Mouse (Mus musculus) kidney, postnatal 36 days (tissue): ENCODE results near the gene Grifin.

Source experiments
- DNase-seq, 2 experiments: peaks; one replicate each; pipeline ENCODE4 v3.0.0; 2021 to 2022; ENCODE audit warnings: mixed read lengths in 2 of 2

Grifin gene

DNA sequence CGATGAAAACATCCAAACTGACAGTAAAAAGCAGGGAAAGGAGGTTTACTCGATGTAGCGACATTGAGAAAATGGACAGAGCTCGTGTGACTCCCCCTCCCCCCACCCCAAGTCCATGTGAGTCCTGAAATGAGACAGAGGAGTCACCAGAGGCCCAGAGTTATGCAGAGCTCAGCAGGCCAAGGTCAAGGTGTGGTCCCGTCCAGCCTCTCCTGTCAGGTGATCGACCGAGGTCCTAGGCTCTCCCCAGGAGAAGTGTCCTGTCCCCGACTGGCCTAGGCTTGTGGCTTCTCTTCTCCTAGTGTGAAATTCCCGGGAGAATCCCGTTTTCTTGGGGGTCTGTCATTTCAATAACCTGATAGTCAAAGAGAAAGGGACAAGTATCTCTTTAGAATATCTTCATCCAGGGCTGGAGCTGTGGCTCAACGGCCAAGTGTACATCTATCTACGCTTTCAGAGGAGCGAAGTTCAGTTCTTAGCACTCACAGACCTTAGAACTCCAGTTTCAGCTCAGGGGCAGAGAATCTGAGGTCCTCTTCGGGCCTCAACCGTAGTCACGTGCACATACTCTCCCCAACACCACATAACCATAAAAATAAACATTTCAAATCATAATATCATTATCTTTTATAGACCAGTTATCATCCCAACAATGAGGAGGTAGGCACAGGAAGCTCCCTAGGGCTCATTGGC, 24.4 kb upstream of the Grifin start:
- no peak for DNase-seq

DNA sequence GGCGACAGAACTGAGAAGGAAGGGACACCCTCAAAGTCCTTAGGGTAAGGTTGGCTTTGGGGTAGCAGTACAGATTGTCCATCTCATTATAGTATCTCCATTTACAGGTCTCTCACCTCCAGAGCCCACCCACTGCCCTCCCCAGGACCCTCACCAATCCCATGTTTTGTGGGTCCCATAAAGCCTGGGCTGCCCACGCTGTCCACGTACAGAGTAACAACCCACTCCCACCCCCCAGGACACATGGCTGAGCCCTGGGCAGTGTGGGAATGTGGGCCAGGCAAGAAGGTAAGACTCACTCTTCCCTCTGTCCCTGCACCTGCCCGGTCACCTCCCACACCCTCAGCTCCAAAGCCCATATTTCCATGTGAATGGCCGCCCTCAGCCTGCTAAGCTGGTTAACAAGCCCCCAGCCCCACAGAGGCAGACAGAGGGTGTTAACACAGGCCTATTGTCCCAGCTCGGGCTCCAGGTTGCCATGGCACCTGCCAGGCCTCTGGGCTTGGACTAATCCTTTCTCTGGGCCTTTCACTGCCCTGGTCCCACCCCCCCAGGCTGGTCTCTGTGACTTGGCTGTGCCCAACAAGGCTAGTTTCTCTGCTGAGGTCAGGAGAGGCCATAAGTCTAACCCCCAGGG, 19.0 kb upstream of the Grifin start:
- no peak for DNase-seq

DNA sequence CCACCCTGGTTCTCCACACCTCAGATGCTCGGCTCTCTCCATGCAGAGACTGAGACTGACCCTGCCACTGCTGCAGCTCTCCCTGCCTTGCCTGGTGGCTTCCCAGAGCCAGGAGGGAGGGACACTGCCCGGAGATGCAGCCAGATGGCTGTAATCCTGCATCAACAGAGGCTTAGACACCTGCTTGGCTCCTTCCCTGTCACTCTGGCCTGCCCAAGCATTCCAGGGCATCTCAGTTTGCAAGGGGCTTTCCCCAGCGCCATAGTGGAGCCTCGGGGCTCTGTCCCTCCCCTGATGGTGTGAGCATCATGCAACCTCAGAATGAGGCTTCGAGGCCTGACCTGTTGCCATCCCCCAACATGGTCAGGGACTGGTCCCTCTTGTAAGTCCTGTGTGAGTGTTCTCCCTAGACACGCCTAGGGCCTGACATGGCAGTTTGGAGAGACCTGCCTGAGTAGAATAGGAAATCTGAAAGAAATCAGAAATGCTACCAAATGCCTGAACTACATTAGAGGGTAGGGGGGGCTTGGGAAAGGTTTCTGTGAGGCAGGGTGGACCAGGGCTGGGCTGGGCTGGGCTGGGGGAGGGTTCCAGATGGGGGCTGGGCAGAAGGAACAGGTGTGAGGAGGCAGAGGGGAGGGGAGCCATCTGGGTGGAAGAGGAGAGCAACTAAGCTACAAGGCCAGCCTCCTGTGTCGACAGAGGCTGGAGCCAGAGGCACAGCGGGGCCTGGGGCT, 18.3 kb upstream of the Grifin start:
- DNase-seq: no peak

DNA sequence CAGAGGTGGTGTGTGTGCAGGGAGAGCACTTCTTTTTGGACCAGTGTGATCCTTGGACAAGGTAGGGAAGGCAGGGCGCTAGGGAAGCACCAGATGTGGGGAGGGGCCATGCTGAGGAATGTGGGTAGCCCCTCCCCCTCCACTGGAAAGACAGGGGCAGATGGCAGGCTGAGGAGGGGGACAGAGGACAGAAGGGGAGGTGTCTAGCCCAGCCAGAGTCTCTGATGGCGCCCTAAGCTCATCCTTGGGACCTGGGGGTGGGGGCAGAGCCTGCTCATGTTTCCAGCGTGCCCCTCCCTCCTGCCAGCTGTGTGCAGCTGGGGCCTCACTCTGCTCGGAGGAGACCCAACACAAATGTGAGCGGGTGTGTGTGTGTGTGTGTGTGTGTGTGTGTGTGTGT, 16.7 kb upstream of the Grifin start:
- DNase-seq: no peak

DNA sequence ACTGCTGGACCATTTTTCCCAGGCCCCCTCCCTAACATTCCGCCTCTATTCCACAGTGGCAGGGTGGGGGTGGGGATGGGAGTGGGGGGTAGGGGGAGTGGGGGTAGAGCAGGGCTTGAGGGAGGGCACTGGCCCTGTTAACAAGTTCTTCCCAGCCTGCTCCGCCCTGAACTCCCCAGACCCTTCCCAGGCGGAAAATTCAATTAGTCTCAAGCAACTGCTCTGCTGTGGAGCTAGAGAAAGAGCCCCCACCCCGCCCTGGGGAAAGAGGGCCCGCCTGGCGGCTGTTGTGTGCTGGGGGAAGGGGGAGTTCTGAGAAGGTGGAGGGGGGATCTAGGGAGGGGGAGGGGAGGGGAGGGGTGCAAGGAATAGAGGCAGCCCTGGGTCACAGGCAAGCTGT, 14.9 kb upstream of the Grifin start:
- DNase-seq: no peak

DNA sequence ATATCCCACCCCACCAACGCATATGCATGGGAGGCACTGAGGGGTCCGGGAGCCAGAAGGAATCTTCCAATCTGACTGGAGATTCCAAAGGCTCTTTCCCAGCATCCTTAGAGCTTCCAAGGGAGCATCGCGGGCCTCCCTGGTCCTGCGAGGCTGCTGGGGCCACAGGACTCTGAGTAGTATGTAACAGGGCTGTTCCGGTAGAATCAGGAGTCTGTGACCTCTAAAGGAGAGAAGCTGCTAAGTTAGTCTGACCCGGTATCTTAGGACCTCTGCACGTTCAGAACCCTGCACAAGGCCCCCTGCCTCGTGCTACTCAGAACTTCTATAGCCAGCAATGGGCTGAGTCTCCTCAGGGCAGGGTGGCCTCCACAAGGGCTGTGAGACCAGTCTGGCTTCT, 14.3 kb upstream of the Grifin start:
- DNase-seq: no peak

DNA sequence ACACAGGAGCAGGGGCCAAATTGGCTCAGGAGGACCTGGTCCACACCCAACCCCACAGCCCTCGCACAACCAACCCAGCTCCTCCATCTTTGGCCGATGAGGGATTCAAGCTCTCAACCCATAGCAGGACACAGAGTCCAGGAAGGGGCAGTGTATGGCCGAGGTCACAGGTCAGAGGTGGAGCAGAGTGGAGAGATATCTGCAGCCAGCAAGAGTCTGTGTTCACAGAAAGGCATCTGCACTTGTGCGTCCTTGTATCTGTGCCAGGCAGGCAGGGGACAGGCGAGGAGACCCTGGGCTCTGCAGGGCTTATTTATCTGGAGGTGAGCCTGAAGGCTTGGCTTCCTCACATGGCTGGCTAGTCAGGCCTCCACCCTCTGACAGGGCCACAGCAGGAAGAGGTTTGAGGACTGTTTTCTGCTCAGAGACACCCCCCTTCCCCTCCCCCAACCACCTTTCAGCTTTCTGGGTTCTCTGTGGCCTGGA, 10.6 kb upstream of the Grifin start:
- DNase-seq: peak; percentile 65 to 74

DNA sequence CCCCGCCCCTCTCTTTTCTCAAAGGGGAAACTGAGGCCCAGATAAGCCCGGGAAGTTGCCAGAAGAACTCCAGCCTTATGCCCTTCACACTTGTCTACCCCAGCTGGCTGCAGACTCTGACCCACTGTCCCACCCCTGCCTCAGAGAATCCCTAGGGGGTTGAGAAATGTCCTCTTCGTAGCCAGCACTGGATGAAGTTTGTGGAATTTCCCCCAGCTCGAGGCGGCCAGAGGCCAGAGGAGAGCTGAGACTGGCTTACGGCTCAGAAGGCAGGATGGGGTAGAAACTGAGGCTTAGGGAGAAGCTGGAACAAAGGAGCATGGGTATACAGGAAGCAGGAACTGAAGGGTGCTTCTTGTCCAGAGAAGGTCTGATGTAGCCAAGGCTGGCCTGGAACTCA, 7.7 kb upstream of the Grifin start:
- DNase-seq: peak; percentile 51 to 62

DNA sequence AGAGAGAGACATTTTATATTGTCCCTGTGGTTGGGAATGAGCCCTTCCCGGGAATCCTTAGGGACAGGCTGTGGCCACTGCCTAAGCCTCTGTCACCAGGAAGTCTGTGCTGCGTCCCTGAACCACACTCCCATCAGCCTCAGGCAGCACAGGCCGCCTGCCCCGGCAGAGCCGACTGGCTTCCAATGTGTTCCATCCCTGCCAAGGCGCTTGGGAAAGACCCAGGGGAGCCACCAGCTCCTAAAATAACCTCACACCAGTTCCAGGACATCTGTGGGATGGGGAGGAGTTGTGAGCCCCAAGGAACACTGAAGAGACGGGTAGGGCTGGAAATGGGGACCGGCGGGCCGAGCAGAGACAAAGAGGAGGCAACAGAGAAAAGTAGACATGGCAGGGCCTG, 6.8 kb upstream of the Grifin start:
- DNase-seq: peak; percentile 61 to 67

DNA sequence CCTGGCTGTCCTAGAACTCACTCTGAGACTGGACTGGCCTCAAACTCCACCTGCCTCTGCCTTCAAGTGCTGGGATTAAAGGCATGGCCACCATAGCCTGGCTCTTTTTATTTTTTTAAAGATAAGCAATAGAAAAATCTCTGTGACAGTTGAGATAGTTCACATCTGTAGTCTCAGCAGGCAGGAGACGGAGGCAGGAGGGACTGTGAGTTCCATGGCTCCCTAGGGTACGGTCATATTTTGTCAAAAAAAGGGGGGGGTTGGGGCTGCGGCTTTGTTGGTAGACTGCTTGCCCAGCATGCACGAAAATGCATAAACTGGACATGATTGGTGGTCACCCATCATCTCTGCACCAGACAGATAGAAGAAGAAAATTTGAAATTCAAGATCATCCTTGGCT, 6.3 kb upstream of the Grifin start:
- no peak for DNase-seq

DNA sequence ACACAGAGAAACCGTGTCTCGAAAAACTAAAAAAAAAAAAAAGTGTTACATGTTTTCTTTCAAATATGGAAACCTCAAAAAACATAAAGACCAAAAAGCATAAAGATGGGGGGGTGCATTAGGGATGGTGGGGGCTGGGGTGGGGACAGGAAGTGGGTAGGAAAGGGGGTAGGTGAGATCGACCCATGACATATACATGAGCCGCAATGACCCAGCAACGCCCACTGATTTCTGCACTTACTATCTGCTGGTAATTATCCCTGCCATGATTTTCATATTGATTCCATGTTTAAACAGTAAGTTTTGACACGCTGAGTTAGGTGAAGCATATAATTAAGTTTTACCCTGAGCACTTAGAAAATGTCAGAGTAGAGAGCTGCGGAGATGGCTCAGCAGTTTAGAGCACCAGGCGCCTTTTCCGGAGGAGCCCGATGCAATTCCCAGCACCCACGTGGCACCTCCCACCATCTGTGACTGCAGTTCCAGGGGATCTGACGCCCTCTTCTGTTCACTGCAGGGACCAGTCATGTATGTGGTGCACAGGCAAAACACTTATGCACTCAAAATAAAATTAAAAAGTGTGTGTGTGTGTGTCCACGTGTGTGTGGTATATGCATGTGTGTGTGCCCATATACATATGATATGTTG, 5.5 kb upstream of the Grifin start:
- DNase-seq: no peak

DNA sequence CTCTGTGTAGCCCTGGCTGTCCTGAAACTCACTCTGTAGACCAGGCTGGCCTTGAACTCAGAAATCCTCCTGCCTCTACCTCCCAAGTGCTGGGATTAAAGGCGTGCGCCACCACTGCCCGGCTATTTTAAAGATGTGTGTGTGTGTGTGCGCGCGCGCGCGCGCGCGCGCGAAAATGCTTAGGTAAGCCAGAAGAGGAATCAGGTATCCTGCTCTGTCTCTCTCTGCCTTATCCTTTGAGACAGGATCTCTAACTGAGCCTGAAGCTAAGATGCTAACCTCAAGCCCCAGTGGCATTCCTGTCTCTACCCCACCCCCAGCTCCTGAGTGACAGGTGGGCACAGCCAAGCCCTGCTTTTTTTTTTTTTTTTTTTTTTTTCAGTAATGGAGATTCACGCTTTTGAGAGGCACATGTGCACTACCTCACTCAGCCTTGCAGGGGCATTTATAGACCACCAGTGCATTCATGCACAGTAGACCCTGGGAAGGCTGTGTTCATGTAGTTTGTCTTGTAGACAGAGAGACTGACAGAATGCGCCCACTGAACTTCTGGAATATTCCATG, 4.2 kb upstream of the Grifin start:
- no peak for DNase-seq

DNA sequence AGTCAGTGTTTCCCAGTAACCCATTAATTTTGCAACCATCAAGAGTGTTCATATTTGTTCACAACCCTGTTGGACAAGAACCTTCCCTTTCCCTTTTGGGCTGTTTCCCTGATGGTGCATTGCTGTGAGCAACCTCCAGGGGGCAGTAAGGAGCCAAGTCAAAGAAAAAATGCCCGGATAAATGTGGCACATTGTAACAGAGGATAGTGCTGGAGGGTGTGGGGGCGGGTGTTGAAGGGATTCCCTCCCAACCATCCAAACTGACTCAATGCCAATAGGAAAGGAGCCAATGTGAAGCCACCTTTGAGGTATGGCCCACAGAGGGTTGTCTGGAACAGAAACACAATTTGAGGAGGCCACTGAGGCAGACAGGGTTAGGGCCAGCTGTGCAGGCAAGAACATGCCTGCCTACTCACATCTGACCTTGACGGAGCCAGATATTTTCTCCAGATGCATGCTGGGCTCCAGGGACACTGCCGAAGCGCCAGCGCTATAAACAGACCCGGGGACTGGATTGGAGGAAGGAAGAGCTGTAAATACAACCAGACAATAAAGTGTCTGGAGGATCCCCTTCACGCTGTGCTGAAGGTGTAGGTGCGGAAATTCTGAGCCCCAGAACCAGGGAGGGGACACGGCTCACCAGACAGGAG, 3.6 kb upstream of the Grifin start:
- DNase-seq: peak; percentile 48 to 81

DNA sequence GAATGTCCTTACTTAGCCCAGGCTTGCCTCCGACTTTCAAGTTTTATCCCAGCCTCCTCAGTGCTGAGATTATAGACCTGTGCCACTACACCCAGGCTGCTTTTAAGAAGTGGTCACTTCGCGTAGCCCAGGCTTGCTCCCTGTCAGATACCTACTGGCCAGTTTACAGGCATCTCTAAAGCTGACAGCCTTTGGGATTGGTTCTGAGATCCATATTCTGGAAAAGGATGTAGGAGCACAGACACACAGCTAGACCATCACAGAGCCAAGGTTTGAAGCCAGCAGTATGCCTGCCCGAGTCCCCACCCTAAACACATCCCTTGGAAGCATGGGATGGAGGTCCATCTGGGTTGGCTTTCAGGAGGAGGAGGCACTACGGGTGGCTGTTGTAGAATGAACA, 2.9 kb upstream of the Grifin start:
- DNase-seq: no peak

DNA sequence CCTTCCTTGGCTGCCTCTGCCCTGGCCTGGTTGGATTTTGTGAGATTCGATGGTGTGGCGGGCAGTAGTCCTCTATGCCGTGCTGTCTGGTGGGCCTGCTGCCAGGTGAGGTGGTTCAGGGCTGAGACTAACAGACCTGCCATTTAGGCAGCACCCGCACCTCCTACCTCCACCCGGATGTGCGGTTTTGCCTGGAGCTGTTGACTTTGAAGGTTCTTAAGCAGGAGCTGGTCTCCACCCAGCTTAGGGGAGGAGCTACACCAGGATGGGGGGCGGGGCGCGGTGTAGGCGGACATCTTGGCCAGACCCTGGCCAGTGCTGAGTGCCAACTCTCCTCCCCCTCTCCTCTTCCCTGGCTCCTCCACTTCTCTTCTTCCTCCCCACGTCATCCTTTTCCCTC, 2.5 kb upstream of the Grifin start:
- DNase-seq: peak; percentile 58 to 84

DNA sequence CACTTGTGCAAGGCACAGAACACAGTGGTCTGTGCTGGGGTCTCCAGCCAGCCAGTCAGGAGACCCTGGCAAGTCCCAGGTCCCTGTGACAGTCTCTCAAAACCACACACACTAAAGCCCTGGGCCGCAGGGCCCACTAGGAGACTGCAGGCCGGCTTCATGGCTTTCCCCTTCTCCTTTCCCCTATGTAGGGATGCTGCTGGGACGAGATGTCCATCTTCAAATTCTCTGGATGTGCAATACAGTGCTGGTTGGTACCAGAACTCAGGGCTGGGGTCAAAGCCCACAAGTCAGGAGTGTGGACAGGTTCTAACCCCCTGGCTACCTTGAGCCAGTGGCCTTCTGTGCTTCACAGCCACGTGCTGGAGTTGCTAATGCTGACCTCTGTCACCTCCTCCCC, 1.4 kb upstream of the Grifin start:
- DNase-seq: no peak

DNA sequence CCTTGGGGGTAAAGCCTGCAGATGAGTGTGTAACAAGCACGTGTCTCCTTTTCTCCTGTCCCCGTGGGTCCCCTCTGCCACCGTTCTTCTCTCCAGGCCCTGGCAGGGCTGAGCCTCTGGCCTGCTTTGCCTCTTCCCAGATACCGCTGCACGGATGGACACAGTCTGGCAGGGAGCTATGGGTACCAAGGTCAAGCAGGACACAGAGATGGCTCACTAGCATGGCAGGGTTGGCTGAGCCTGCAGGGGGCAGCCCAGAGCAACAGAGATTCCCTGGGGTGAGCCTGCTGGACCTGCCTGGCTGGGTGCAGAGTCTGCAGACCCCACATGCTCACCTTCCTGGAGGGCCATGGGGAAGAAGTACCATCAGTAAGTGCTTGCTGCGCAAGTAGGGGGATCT, 985 bp upstream of the Grifin start:
- peak in 1 of 2 experiments; percentile 71 for DNase-seq

DNA sequence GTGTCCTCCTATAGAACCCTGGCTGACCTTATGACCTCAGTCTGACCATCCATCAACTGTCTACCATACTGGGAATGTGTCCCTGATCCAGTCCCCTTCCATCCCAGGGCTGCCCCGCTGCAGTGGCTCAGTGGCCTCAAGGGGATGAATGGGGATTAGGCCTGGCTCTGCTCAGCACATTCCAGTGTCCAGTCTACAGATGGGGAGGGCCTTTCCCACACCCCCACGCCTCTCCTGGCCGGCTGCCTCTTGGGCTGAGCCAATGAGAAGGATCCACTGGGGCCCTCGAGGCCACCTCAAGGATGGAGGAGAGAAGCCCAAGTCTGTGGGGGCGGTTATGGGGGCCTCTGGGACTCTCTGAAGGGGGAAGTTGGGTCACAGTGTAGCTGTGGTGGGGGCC, 580 bp upstream of the Grifin start:
- peak in 1 of 2 experiments; percentile 32 for DNase-seq

DNA sequence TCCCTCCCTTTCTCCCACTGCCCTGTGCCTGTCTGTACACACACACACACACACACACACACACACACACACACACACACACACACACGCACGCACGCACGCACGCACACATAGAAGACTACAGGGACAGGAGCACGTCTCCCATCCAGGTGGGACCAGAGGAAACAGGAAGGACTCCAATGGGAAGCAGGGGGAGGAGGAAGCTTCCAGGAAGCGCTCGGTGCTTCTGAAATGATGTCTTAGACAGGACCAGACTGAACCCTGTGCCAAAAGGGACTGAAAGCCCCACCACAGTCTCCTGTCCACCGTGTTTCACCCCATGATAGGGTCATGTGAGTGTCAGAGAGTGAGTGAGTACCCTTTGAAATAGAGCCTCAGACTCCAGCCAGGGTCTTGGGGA, 2.3 kb downstream of the Grifin start:
- DNase-seq: no peak

DNA sequence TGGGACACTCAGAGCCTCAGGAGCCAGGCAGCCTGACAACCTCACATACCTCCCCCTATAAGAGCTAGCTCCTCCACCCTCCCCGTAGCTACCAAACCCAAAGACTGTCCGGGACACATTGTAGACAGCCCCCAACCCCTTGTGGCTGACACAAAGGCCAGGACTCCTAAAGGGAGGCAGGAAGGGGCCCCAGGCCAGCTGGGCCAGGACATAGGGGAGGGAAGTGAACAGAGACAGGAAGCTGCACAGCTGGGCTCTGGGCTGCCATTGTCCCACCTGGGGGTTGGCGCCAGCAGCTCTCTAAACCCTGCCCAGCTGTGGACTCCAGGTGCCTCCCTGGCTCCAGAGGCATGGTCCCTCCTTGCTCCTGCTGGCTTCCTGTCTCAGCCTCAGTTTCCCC, 8.0 kb downstream of the Grifin start:
- DNase-seq: no peak

DNA sequence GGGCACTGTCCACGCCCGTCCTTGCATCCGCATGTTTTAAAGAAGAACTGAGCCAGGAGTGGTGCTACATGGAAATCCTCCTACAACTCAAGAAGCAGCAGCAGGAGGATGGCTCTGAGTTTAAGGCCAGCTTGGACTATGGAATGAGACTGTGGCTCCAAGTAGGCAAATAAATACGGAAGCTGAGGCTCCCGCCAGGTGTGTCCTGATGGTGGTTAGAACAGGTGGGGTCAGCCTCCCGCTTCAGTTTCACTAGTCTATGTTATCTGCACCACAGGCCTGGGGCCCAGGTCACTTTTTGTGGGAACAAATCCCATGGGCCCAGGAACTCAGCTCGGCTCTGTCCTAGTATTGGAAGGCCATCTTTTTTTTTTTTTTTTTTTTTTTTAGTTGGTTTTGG, 11.2 kb downstream of the Grifin start:
- no peak for DNase-seq

DNA sequence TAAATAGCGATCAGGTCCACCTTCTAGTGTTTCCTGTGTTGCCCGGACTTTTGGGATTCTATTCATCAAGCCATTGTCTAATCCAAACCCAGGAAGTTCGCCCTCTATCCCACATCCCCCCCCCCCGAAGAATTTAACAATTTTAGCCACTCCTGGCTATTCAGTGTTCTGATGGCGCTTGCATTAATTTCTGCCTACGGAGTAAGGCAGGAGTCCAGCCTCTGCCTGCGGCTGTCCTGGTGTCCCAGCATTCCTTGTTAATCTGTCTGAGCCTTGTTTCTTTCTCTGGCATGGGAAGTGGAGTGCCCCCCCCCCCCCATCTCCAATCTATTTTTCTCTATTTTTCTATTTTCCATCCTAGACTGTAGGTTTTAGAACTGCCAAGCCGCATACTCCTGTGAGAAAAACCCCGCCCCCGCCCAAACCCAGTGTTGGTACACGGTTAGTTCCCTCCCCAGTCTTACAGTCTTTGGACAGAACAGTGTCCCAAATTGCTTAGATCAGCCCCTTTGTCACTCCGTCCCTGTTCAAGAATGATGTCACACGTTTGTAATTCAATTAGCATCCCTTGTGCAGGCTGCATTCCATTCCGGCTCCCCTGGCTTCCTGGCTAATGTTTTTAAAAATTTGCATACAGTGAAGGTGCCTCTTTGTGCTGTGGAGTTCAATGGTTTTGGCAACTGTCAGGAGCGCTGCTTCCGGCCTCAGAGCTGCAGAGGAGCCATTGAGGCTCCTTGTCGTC, 15.4 kb downstream of the Grifin start:
- peak; percentile 37 to 50 for DNase-seq
